Mouse (Mus musculus) 3134 (cell line): Measurements from ENCODE around the gene Nat10.

ENCODE experiments used
- DNase-seq: peaks from one replicate; pipeline ENCODE4 v3.0.0-alpha.2; 2011; ENCODE audit warnings: low spot score; ENCODE audit not compliant: insufficient read length; ENCODE audit errors: extremely low read depth

The Nat10 gene

GRCm38 (mm10) chr2:103760906-103761716 lies at the start of gene Nat10:
Nat10 (minus strand) TSS chr2:103761270.
- peak; percentile 91 for DNase-seq

- DNase-seq, result no peak
Observed at GRCm38 (mm10) chr2:103810412-103810811, 49.3 kb upstream of the Nat10 start.

- DNase-seq, result no peak
Observed at GRCm38 (mm10) chr2:103808466-103808865, 47.4 kb upstream of the Nat10 start.

- no peak for DNase-seq
Observed at GRCm38 (mm10) chr2:103803770-103804530, 42.9 kb upstream of the Nat10 start.

GRCm38 (mm10) chr2:103802422-103802821 lies 41.4 kb upstream of the Nat10 start:
- no peak for DNase-seq

GRCm38 (mm10) chr2:103797491-103798009 lies 36.5 kb upstream of the Nat10 start, which contains the start of gene Caprin1:
Caprin1 (minus strand) TSS chr2:103797649.
- peak; percentile 98 for DNase-seq

GRCm38 (mm10) chr2:103796861-103797466 lies 35.9 kb upstream of the Nat10 start:
- DNase-seq, result no peak

GRCm38 (mm10) chr2:103796211-103796860 lies 35.3 kb upstream of the Nat10 start:
- DNase-seq, result peak; percentile 78

- DNase-seq, result peak; percentile 66
Observed at GRCm38 (mm10) chr2:103795843-103796210, 34.8 kb upstream of the Nat10 start.

- no peak for DNase-seq
Observed at GRCm38 (mm10) chr2:103792009-103792408, 30.9 kb upstream of the Nat10 start.

GRCm38 (mm10) chr2:103785735-103786134 lies 24.7 kb upstream of the Nat10 start:
- no peak for DNase-seq

GRCm38 (mm10) chr2:103784621-103785020 lies 23.6 kb upstream of the Nat10 start:
- no peak for DNase-seq

GRCm38 (mm10) chr2:103762492-103762891 lies 1.4 kb upstream of the Nat10 start:
- no peak for DNase-seq

GRCm38 (mm10) chr2:103761993-103762392 lies 923 bp upstream of the Nat10 start:
- no peak for DNase-seq

- DNase-seq, result no peak
Observed at GRCm38 (mm10) chr2:103760421-103760820, 649 bp downstream of the Nat10 start.

GRCm38 (mm10) chr2:103755458-103756085 lies 5.5 kb downstream of the Nat10 start:
- DNase-seq, result no peak

GRCm38 (mm10) chr2:103754614-103755013 lies 6.5 kb downstream of the Nat10 start:
- no peak for DNase-seq

- no peak for DNase-seq
Observed at GRCm38 (mm10) chr2:103751771-103752170, 9.3 kb downstream of the Nat10 start.

- DNase-seq, result no peak
Observed at GRCm38 (mm10) chr2:103749091-103749490, 12.0 kb downstream of the Nat10 start.

GRCm38 (mm10) chr2:103747891-103748290 lies 13.2 kb downstream of the Nat10 start:
- no peak for DNase-seq
